Mouse (Mus musculus) ES-Bruce4 (cell line): ENCODE results near the gene Zfp704. TPM values are rescaled to one million over a fixed set of nuclear protein-coding genes. Genes with fewer than 3 reads are reported as not detected.

Source experiments
- H3K27ac ChIP-seq: 2 replicates; pipeline ENCODE4 v1.5.1; 2012; ENCODE audit warnings: low read length, inconsistent platforms; ENCODE audit not compliant: insufficient read depth
- H3K27me3 ChIP-seq: 2 replicates; pipeline ENCODE4 v1.6.1; 2012; ENCODE audit warnings: mild to moderate bottlenecking, low read length, inconsistent platforms; ENCODE audit not compliant: control insufficient read depth, poor library complexity, insufficient read depth, severe bottlenecking
- H3K36me3 ChIP-seq: 2 replicates; pipeline ENCODE4 v1.6.1; 2012; ENCODE audit warnings: inconsistent platforms, mild to moderate bottlenecking, low read length, moderate library complexity; ENCODE audit not compliant: control insufficient read depth, poor library complexity, insufficient read depth, severe bottlenecking
- H3K4me1 ChIP-seq: one replicate; pipeline ENCODE4 v1.8.1; 2011; ENCODE audit warnings: low read length; ENCODE audit not compliant: control insufficient read depth, insufficient read depth
- H3K4me3 ChIP-seq: 2 replicates; pipeline ENCODE4 v1.5.1; 2011; ENCODE audit warnings: low read depth, mild to moderate bottlenecking, low read length
- H3K9ac ChIP-seq: 2 replicates; pipeline ENCODE4 v1.6.1; 2012; ENCODE audit warnings: low read depth, mild to moderate bottlenecking, inconsistent platforms; ENCODE audit not compliant: poor library complexity, severe bottlenecking
- H3K9me3 ChIP-seq: replicated peaks from 2 replicates; pipeline ENCODE4 v1.6.1; 2012; ENCODE audit warnings: mild to moderate bottlenecking, low read length, inconsistent platforms; ENCODE audit not compliant: control insufficient read depth, poor library complexity, insufficient read depth, severe bottlenecking
- CTCF ChIP-seq: IDR thresholded peaks from one replicate; pipeline ENCODE4 v1.8.1; 2011; ENCODE audit warnings: low read depth, low read length
- EP300 ChIP-seq: IDR thresholded peaks from 2 replicates; pipeline ENCODE4 v1.6.1; 2011; ENCODE audit warnings: low read depth, low read length; ENCODE audit not compliant: insufficient read depth
- POLR2A ChIP-seq: IDR thresholded peaks from one replicate; pipeline ENCODE4 v1.8.1; 2011; ENCODE audit warnings: low read length; ENCODE audit not compliant: insufficient read depth
- polyA plus RNA-seq: library from polyadenylated mRNA; stranded (reverse); fragments of >200 nt; gene quantifications from 2 replicates; pipeline ENCODE4 v1.2.4, GENCODE M21; 2011; ENCODE audit warnings: low read depth; ENCODE audit not compliant: missing spikeins, insufficient read depth, insufficient read length

The Zfp704 gene
- polyA plus RNA-seq, 1 experiment = 24.7 TPM

DNA sequence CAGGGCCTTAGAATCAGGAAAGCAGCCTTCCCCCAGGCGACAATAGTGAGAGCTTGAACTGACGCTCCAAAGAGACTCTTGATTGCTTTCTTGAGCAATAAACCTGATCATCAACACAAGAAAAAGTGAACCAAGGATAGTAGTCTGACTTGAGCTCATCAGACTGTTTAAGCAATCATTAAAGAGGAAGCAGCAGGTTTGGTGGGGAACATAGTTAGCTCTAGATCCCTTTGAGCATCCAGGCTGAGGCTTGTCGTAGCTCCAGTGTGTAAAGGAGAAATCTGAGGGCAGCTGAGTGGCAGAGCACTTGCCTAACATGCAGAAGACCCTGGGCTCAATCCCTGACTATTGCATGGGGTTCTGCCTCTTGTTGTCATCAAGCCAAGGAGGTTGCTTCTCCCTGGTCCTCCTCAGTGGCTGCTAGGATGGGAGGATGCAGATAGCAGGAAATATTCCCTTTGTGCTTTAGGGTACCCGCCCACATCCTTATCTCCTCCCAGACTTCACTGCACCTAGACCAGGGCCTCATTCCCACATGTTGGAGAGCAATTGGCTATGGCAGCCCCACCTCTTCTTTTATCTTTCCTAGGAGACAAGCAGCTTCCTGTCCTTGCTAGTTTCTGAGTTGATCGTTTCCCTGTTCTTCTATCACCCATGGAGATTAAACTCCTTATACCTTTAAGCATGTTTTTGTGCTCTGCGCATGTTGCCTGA is 9.8 kb upstream of the Zfp704 start:
- no peaks in the 10 kb centered on the region for H3K36me3 ChIP-seq
- no peak for TF ChIP-seq CTCF
- no peak for TF ChIP-seq EP300
- no peak for TF ChIP-seq POLR2A
- H3K27me3 ChIP-seq = no peaks in the 10 kb centered on the region
- no peak overlapping the region for H3K4me3 ChIP-seq
- H3K27ac ChIP-seq = no peak overlapping the region
- no peak overlapping the region for H3K9ac ChIP-seq
- H3K9me3 ChIP-seq = no peaks in the 10 kb centered on the region
- H3K4me1 ChIP-seq = no peaks in the 10 kb centered on the region

DNA sequence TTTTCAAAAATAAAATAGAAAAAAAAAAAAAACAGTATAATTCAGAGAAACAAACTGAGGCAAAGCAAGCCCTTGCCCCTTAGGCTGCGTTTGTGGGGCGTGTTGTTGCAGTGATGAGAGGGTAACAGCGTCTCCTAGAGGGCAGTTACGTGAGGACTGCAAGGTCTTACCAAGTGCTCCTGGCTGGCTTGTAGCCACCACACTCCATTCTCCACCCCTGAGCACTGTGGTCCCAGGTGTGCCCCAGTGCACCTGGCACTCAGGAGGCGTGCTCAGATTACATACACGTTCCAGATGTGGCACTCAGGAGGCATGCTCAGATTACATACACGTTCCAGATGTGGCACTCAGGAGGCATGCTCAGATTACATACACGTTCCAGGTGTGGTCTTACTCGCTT is 7.2 kb upstream of the Zfp704 start:
- TF ChIP-seq POLR2A = no peak
- TF ChIP-seq CTCF = peak; percentile 85
- Histone ChIP-seq H3K36me3 (no peaks in the 10 kb centered on the region), H3K4me1 (peaks cover 4% of the 10 kb centered on the region), H3K27ac (no peak overlapping the region), H3K9me3 (no peaks in the 10 kb centered on the region), H3K4me3 (no peak overlapping the region), H3K27me3 (no peaks in the 10 kb centered on the region), H3K9ac (no peak overlapping the region)

DNA sequence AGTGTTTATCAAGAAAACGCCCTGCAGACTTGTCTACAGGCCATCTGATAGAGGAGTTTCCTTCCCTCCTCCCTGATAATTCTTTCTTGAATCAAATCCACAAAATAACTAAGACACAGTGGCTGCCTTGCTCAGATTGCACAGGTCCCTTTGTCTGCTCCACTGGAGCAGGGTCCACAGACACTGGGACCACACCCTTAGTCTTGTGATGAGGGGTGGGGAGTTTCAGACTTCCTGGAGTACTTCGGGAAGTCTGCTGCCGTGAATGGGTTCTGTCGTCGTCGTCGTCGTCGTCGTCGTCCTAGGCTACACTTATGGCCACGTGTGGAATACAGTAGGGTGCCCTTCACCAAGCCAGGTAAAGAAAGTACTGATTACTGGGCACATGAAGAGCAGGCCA is 4.8 kb upstream of the Zfp704 start:
- no peaks in the 10 kb centered on the region for H3K27me3 ChIP-seq
- TF ChIP-seq EP300 = no peak
- TF ChIP-seq CTCF = no peak
- TF ChIP-seq POLR2A = no peak
- no peak overlapping the region for H3K4me3 ChIP-seq
- H3K9me3 ChIP-seq = no peaks in the 10 kb centered on the region
- no peak overlapping the region for H3K9ac ChIP-seq
- peaks cover 6% of the 10 kb centered on the region for H3K4me1 ChIP-seq
- H3K27ac ChIP-seq = no peak overlapping the region
- H3K36me3 ChIP-seq = no peaks in the 10 kb centered on the region

DNA sequence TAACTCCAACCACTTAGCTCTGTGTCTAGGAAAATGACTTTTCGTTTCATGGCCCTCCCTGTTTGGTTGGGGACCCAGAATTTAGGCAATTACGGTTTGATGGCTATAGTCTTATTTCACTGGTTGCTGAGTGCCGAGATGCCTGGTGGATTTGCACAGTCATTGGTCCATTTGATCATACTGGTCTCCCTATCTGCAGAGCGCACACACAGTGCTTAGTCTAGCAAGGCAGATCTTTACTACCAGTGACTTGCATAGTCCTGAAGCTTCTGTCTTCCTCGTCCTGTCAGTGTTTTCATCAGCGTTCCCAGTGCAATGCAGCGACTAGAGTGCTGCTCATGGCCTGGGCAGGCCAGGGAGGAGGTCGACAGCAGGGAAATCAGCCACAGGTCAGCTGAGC is 4.1 kb upstream of the Zfp704 start:
- H3K4me3 ChIP-seq = no peak overlapping the region
- no peak for TF ChIP-seq CTCF
- TF ChIP-seq POLR2A = no peak
- TF ChIP-seq EP300 = no peak
- H3K9ac ChIP-seq = no peak overlapping the region
- no peaks in the 10 kb centered on the region for H3K27me3 ChIP-seq
- no peaks in the 10 kb centered on the region for H3K9me3 ChIP-seq
- H3K27ac ChIP-seq = no peak overlapping the region
- H3K4me1 ChIP-seq = peaks cover 6% of the 10 kb centered on the region
- H3K36me3 ChIP-seq = no peaks in the 10 kb centered on the region

DNA sequence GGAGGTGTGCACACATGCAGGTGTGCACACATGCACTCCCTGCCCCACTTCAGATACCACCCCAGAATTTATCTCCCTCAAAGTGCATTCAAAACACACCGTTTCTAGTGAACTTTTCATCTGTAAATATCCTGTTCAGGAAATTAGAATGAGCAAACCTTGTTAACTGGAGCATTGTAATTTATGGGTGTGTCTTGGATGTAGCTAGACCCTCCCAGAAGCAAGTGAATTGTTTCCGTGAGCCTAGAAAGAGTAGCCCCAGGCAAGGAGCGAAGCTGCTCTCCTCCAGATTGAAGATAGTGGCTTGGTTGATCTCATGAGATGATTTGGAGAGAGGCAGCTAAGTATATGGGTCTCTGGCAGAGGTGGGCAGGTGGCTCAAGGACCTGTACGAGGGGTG is 1.3 kb upstream of the Zfp704 start:
- Histone ChIP-seq H3K9ac (peak overlapping the region; percentile 99; the same call in 1 of the 2 replicates), H3K27ac (peak overlapping the region; percentile 65), H3K27me3 (no peaks in the 10 kb centered on the region), H3K4me1 (peaks cover 9% of the 10 kb centered on the region), H3K36me3 (no peaks in the 10 kb centered on the region), H3K9me3 (no peaks in the 10 kb centered on the region), H3K4me3 (peak overlapping the region; percentile 29; the same call in 1 of the 2 replicates)
- 0 out of 2 replicates have a peak, but pooled peaks have one; percentile 30 for TF ChIP-seq EP300
- no peak for TF ChIP-seq POLR2A

DNA sequence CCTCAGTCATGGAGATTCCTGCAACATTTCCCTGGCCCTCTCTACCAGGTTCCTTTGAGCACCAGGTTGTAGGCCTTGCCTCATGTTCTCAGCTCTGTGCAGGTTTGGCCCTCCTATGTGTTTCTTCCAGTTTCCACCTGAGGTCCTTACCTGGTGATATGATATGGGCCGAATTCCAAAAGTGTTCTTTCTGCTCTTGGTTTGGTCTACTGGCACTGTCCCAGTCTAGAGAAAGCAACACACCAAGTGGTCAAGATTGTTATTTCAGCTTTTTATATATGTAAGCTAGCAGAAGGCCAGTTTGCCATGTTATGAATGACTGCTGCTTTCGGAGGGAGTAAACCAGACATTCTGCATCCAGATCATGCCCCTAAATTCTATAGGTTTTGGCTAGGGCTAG is 541 bp upstream of the Zfp704 start:
- peak overlapping the region; percentile 99 for H3K9ac ChIP-seq

More for the DNA sequence above, 541 bp upstream of the Zfp704 start:
- H3K9me3 ChIP-seq = no peaks in the 10 kb centered on the region
- H3K27ac ChIP-seq = peak overlapping the region; percentile 65
- no peak for TF ChIP-seq EP300
- no peak for TF ChIP-seq POLR2A
- TF ChIP-seq CTCF = no peak
- peaks cover 9% of the 10 kb centered on the region for H3K4me1 ChIP-seq
- no peaks in the 10 kb centered on the region for H3K36me3 ChIP-seq
- peak overlapping the region; percentile 55 for H3K4me3 ChIP-seq
- no peaks in the 10 kb centered on the region for H3K27me3 ChIP-seq
